Mouse (Mus musculus): ENCODE data around the gene Adgrl2.

The Adgrl2 gene

GRCm38 (mm10) chr3:148978541-148978940, 11.8 kb downstream of the Adgrl2 start:
- in situ Hi-C loops (cut with MboI; ENCODE audit: unreplicated experiment in 2 of 2): no loop called here

- in situ Hi-C loops (cut with MboI; ENCODE audit: unreplicated experiment in 2 of 2): no loop called here
Observed at GRCm38 (mm10) chr3:148977838-148978237, 12.5 kb downstream of the Adgrl2 start.

- in situ Hi-C loops (cut with MboI; ENCODE audit: unreplicated experiment in 2 of 2): no loop called here
Observed at GRCm38 (mm10) chr3:148977124-148977529, 13.2 kb downstream of the Adgrl2 start.

- in situ Hi-C loops (cut with MboI; ENCODE audit: unreplicated experiment in 2 of 2): no loop called here
Observed at GRCm38 (mm10) chr3:148971893-148972596, 18.3 kb downstream of the Adgrl2 start.

GRCm38 (mm10) chr3:148964991-148965605, 25.3 kb downstream of the Adgrl2 start:
- in situ Hi-C loops (cut with MboI; ENCODE audit: unreplicated experiment in 2 of 2): no loop called here

DNA sequence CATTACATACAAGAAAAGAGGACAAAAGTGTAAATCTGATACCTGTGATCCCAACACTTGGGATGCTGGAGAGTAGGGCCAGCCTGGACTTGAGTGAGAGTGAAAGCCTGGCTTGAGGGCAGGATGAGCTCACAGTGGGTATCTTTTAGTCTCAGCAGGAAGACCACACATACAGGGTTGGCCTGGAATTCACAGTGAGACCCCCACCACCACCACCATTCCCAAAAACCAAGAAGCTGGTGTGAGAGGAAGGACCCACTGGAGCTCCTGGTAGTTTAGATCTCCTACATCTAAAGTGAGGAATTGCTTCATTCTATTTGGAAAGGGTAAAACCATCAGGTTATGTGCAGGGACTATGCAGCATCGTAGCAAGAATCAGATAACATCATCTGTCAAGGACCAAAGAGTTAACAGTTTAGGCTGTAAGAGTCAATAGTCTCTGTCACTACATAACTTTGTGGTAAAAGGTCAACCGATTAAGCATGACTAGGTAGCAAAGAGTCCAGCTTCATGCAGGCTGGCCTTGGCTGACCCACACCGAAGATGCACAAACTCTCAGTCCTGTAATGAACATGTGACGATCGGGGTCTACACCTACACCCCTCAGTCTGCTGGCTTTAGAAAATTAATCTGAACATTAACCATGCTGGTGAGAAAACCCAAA, 26.8 kb downstream of the Adgrl2 start:
- in situ Hi-C loops (cut with MboI; ENCODE audit: unreplicated experiment in 2 of 2): no loop called here

DNA sequence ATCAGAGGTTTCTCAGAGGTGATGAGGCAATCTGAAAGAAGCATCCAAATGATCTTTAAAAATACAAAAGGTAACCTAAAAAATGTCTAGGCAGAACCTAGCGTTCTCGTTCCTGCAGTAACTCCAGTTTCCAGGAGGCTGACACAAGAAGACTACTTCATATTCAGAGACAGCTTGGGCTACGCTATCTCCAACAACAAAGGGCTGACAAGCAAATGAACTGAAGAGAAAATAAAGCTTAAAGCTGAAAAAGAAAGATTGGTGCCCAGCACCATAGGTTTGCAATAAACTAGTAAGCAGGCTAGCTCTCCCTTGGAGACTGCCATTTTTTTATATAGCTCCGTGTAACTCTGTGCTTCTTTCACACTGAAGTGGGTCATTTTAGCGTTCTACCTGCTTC, 28.7 kb downstream of the Adgrl2 start:
- in situ Hi-C loops (cut with MboI; ENCODE audit: unreplicated experiment in 2 of 2): no loop called here

GRCm38 (mm10) chr3:148960751-148961289, 29.5 kb downstream of the Adgrl2 start:
- in situ Hi-C loops (cut with MboI; ENCODE audit: unreplicated experiment in 2 of 2): no loop called here

GRCm38 (mm10) chr3:148960215-148960614, 30.1 kb downstream of the Adgrl2 start:
- in situ Hi-C loops (cut with MboI; ENCODE audit: unreplicated experiment in 2 of 2): no loop called here

DNA sequence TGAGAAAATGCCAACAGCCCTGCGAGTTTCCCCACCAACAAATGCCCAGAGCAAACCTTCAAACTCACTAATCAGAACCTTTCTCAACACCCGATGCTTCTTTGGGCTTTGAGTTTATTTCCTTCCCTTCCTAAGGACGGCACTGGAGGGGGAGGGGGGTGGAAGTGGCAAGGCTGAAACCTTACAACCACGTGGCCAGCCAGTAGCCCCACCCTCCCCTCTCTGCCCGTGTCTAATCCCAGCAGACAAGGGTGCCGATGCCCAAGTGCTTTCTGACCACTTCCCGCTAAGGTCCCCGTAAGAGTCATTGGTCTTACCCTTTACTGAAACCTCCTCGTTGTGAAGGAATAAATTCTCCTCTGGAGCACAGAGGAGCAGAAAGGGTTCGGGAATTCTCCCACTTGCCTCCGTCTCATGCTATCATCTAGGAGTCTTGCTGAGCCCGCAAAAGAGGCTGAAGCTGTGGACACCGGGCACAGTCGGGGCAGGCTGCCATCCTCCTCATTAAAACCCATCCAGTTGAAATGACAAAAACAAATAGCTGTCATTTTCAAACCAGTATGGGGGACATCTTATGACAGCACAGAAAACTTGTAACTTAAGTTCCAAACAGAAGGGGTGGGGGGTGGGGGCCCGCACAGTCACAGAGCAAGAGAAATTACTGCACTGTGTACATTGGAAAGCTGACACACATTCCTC, 30.9 kb downstream of the Adgrl2 start:
- in situ Hi-C loops (cut with MboI; ENCODE audit: unreplicated experiment in 2 of 2): no loop called here

- in situ Hi-C loops (cut with MboI; ENCODE audit: unreplicated experiment in 2 of 2): no loop called here
Observed at GRCm38 (mm10) chr3:148958714-148959113, 31.6 kb downstream of the Adgrl2 start.

DNA sequence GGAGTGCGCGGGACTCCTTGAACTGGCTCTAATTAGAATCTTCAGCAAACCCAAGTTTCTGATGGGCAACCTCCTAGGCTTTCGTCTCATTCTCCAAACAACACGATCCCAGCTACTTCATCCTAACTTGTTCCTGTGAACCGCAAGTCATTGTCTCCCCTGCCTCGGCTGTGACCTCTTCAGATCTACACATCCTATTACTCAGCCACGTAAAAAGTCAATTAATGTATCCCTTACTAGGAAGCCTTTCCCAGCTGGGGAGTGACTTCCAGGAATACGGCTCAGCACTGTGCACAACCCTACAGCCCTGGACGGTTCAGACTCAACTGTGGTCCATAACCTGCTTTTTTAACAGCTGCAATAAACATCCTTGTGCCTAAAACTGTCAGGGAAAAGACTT, 32.2 kb downstream of the Adgrl2 start:
- in situ Hi-C loops (cut with MboI; ENCODE audit: unreplicated experiment in 2 of 2): no loop called here

GRCm38 (mm10) chr3:148956887-148957286, 33.5 kb downstream of the Adgrl2 start:
- in situ Hi-C loops (cut with MboI; ENCODE audit: unreplicated experiment in 2 of 2): no loop called here

- in situ Hi-C loops (cut with MboI; ENCODE audit: unreplicated experiment in 2 of 2): no loop called here
Observed at GRCm38 (mm10) chr3:148949796-148950195, 40.6 kb downstream of the Adgrl2 start.

DNA sequence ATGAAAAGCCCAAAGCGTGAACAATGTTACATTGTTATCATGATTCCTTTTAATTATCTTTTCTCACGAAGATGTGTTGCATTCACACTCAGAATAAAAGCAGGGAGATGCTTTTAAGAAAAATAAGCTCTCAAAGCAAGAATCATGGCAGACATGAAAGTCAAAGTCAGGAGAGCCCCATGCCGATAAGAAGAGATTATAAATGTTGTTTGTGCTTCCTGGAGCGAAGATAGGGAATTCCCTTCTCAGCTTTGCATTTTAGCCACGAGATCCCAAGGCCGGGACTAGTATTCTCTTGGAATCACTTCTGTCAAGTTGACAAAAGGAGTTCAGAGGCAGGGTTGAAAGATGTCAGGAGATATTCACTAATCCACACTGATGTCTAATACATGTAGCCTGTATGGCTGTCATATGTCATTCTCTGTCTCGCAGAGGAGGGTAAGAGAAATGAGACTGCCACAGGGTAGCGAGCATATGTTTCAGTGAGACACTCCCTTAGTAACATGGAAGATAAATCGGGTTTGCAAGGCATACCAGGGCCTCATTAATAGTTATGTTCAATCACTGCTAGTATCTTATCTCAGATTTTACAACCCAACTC, 42.5 kb downstream of the Adgrl2 start:
- in situ Hi-C loops (cut with MboI; ENCODE audit: unreplicated experiment in 2 of 2): no loop called here

DNA sequence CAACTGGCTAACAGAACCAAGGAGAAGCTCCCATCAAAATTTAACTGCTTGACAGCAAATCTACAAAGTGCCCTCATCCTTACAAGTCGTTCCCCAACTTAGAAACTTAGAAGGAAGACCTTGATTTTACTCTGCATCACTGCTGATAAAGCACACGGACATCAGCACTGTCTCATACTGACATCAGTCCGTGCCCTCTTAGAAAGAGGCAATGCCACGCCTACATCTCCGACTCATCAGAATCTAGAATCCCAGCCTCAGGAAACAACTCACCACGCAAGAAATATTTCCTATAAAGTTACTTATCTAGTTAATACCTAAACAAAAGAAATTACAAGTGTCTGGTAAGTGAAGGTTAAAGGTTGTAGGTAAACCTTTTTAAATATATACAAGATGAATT, 43.1 kb downstream of the Adgrl2 start:
- in situ Hi-C loops (cut with MboI; ENCODE audit: unreplicated experiment in 2 of 2): no loop called here

DNA sequence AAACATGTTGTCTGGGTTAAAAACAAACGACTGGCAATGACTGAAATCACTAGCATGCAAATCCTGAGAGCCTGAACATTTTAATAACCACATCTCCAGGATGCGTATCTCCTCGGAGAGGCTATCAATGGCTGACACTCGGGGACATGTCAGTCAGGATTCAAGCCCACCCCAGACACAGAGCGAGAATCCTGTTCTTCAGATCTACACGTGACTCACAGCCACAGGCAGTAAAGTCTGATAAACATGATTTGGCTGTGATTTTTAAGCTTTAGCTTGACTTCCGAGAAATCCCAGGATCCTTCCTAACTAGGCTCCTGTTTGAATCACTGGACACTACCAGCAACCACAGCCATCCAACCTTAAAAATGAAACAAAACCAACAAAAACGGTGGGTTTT, 44.8 kb downstream of the Adgrl2 start:
- in situ Hi-C loops (cut with MboI; ENCODE audit: unreplicated experiment in 2 of 2): no loop called here

DNA sequence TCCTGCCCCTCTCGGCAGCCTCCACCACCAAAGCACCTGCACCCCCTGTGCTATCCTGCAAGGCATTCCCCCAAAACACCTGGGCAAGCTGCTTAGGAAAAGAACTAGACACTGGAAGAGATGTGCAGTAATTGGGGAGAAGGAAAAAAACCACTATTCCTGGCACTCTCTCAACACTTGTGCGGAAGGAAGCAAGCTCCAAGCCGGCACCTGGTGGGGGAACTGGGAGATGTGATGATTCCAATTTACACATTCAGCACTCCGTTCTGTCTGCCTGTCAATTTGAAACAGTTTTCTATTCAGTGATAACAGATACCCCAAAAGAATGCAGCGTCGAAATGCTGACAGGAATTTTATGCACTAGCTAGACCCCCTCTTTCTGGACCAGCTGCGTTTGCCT, 50.9 kb downstream of the Adgrl2 start:
- in situ Hi-C loops (cut with MboI; ENCODE audit: unreplicated experiment in 2 of 2): no loop called here

DNA sequence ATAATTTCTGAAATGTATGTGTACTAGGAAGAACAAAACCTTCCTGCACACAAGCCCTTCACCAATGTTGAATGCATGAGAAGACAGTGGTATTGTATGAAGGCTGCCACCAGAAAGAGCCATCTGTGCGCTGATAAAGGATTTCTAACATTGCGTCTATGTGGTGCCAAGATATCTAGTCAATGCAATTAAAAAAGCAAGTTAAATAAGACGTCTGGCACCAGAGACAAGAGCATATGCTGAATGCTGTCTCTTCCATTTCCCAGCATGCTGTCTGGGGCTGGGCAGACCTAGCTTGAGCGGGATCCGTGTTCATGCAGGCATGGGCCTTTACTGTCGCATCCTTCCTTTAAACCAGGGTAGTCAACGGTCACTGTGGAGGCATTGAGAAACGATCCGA, 55.3 kb downstream of the Adgrl2 start:
- in situ Hi-C loops (cut with MboI; ENCODE audit: unreplicated experiment in 2 of 2): no loop called here

DNA sequence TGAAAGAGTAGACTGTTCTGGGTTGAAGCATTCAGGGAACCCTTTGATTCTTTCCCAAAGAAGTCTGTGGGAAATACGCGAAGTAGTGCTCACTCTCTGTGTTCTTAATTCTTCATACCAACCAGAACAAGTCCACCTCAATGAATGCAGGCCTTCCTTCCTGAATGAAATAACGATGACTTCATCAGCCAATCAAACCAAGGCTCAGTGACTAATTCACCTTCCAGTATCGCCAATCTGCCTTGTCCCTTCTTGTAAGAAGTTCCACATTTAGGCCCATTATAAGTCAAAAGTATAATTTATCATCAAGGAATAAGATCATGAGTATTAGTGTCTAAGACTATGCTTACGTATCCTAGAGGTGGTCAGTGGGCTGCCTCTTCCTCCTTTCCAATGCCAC, 56.1 kb downstream of the Adgrl2 start:
- in situ Hi-C loops (cut with MboI; ENCODE audit: unreplicated experiment in 2 of 2): no loop called here

GRCm38 (mm10) chr3:148933160-148933559, 57.2 kb downstream of the Adgrl2 start:
- in situ Hi-C loops (cut with MboI; ENCODE audit: unreplicated experiment in 2 of 2): no loop called here
